Mouse (Mus musculus): ENCODE results near the gene Sugp2.
"Not testable (repeated sequence)": the region's sequence is repeated elsewhere in the genome, so short reads cannot be mapped to it uniquely, and the experiment has no call there.

The Sugp2 gene

DNA sequence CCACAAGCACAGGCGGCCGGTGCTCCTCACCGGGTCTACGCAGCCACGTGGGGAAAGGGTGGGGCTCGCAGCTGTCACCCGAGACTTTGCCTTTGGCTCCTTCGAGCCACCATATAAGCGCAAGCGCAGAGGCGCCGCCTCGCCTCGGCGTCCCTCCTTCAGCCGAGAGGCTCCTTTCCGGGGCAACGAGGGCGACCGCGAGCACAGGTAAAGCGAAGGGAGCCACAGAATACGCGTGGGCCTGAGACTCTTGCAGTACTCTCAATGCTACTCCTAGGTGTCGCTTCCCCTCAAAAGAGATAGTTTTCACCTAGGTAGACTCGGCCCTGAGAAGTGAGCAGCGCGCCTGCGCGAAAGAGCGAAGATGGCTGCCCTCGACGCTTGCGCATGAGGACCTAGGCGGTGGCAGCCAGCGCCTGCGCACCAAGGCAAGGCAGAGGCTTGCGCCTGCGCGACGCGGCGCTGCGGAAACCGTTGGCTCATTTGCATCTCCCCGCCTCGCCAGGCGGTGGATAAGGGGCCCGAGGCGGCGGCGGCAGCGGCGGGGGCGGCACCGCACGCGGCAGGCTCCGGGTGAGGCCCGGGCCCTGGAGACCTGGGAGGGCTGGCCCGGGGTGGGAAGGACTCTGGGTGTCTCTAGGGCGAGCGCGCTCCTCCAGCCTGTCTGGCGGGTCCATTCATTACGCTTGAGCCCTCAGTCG, at the start of gene Sugp2, which contains the start of gene Armc6:
Gene Sugp2, plus strand, starts transcription at position 147 of the 701 bp plus-strand sequence.
Gene Armc6, minus strand, starts transcription at position 387 of the 701 bp plus-strand sequence.
- DNase-seq (ENCODE audit: extremely low spot score, low read depth, low spot score) = peak; percentile 96

GRCm38 (mm10) chr8:70188707-70189106, 45.3 kb upstream of the Sugp2 start:
- DNase-seq (ENCODE audit: extremely low spot score, low read depth, low spot score) = no peak

- DNase-seq (ENCODE audit: extremely low spot score, low read depth, low spot score) = no peak
Measured at GRCm38 (mm10) chr8:70193238-70193637, 40.8 kb upstream of the Sugp2 start.

DNA sequence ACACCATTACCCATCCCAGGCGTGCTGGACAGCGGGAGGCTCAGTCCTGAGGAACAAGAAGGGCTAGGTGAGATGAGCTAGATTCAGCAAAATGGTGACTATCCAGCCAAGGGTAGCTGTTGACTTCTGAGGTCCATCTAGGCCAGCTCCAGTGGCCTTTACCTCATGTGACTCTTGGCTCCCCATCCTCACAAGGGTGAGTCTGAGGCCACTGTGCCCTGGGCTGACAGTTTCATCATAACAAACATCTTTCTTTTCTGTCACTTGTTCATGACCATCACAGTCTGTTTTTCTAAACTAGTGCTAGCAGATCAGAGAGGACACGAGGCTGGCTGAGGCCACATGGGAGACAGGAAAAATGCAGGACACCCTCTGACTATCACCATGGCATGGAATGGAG, 39.8 kb upstream of the Sugp2 start:
- DNase-seq (ENCODE audit: extremely low spot score, low read depth, low spot score) = no peak

DNA sequence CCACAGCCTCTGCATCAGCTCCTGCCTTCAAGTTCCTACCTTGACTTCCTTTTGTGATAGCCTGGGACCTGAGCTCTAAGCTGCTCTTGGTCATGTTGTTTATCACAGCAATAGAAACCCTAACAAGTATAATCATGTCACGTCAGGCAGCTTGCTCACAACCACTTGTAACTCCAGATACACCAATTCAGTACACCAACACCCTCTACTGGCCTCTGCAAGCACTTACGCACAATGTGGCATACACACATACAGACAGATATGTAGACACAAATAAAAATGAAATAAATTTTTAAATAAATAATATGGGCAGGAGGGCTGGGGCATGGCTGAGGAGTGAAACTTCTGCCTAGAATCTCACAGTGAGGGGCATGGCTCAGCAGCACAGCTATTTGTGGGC, 38.3 kb upstream of the Sugp2 start:
- no peak for DNase-seq (ENCODE audit: extremely low spot score, low read depth, low spot score)

- DNase-seq (ENCODE audit: extremely low spot score, low read depth, low spot score) = no peak
Measured at GRCm38 (mm10) chr8:70197603-70198002, 36.4 kb upstream of the Sugp2 start.

GRCm38 (mm10) chr8:70200098-70200681, 33.8 kb upstream of the Sugp2 start:
- no peak for DNase-seq (ENCODE audit: extremely low spot score, low read depth, low spot score)

GRCm38 (mm10) chr8:70201417-70201816, 32.6 kb upstream of the Sugp2 start:
- DNase-seq (ENCODE audit: extremely low spot score, low read depth, low spot score) = no peak

GRCm38 (mm10) chr8:70203072-70203471, 31.0 kb upstream of the Sugp2 start:
- DNase-seq (ENCODE audit: extremely low spot score, low read depth, low spot score) = no peak

- no peak for DNase-seq (ENCODE audit: extremely low spot score, low read depth, low spot score)
Measured at GRCm38 (mm10) chr8:70204757-70205156, 29.3 kb upstream of the Sugp2 start.

DNA sequence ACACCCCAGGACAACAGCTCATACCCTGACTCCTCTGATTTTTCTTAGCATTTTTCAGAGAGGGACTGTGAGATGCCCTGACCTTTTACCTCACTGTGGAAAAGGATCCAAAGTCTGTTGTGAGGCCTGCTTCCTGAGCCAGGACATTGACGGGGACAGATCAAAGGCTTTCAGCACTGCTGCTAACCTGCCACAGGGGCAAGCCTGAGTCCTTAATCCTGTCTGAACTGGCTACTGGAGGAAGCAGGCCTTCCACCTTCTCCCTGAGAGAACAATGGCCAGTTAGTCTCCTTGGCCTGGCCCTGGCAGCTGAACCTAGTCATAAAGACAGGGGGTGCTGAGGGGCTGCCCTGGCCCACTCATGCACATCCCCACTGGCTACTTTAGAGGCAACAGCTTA, 25.9 kb upstream of the Sugp2 start:
- DNase-seq (ENCODE audit: extremely low spot score, low read depth, low spot score) = no peak

DNA sequence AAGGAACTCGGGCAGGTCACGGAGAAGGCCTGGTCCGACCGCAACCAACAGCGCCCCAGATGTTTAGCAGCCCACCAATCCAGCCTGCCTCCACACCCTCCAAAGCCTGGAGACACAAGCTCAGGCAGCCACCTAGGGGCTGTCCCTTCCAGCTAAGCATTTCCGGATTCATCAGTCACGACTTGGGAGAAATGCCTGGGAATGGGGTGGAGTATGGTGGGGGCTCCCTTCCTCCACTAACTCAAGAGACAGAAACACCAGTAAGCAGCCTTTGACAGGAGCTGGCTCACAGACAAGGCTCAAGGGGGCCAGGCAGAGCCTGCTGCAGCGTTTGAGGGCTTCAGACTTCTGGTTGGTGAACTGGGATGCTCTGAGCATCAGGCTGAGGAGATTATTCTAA, 23.5 kb upstream of the Sugp2 start:
- DNase-seq (ENCODE audit: extremely low spot score, low read depth, low spot score) = no peak

GRCm38 (mm10) chr8:70211275-70211674, 22.8 kb upstream of the Sugp2 start:
- DNase-seq (ENCODE audit: extremely low spot score, low read depth, low spot score) = no peak

- no peak for DNase-seq (ENCODE audit: extremely low spot score, low read depth, low spot score)
Measured at GRCm38 (mm10) chr8:70211726-70212111, 22.3 kb upstream of the Sugp2 start.

DNA sequence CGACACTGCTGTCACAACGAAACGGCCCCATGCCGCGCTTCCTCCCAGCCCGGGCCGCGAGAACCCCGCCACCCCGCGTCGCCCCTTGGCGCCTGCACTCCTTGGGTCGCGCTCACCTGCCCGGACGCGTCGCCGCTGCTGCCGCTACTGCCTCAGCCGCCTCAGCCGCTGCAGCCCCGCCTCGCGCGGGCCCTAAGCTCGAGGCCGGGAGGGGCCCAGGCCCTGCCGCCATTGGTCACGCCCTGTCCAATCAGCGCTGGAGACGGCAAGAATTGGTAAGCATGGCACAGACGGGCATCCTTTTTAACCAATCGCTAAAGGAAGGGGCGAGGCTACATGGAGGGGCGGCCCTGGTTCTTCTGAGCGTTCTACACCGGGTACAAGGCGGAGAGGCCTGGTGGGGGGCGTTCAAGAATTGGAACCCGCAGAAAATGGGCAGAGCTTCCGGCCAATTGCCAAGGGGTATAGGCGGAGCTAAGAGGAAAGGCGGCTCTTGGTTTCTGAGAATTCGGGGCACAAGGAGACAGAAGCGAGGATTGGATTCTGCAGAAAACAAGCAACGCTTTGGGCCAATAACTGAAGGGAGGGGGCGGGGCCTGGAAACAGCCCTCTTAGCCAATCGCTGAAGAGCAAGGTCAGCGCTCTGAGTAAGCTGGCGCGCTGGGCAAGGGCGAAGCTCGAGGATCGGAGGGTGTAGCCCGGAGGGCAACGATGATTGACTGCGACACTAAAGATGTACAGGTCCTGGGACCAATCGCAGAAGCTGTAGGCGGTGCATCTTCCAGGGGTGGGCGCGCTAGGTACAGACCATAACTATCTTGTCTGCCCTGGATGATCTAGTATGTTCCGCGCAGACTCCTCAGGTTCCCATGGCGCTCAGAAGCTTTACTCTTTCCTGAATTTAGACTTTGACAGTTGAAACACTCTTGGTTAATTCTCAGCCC, 21.6 kb upstream of the Sugp2 start, which contains the start of gene Slc25a42:
Gene Slc25a42, minus strand, starts transcription at position 194 of the 944 bp plus-strand sequence.
- DNase-seq (ENCODE audit: extremely low spot score, low read depth, low spot score) = peak; percentile 94

GRCm38 (mm10) chr8:70214411-70214810, 19.6 kb upstream of the Sugp2 start:
- no peak for DNase-seq (ENCODE audit: extremely low spot score, low read depth, low spot score)

- DNase-seq (ENCODE audit: extremely low spot score, low read depth, low spot score) = no peak
Measured at GRCm38 (mm10) chr8:70215092-70215491, 18.9 kb upstream of the Sugp2 start.

GRCm38 (mm10) chr8:70216161-70216560, 17.9 kb upstream of the Sugp2 start:
- not testable (repeated sequence) for DNase-seq (ENCODE audit: extremely low spot score, low read depth, low spot score)

GRCm38 (mm10) chr8:70216566-70216965, 17.5 kb upstream of the Sugp2 start:
- no peak for DNase-seq (ENCODE audit: extremely low spot score, low read depth, low spot score)

GRCm38 (mm10) chr8:70217441-70217840, 16.6 kb upstream of the Sugp2 start:
- no peak for DNase-seq (ENCODE audit: extremely low spot score, low read depth, low spot score)

GRCm38 (mm10) chr8:70219107-70219684, 14.8 kb upstream of the Sugp2 start:
- no peak for DNase-seq (ENCODE audit: extremely low spot score, low read depth, low spot score)

Measured in hindlimb bud, embryonic 11.5 days (tissue).